Mouse (Mus musculus): ENCODE measurements around the gene Alg9. TPM values are rescaled to one million over a fixed set of nuclear protein-coding genes. Genes with fewer than 3 reads are reported as not detected.

Alg9 gene
- 10 to 100 TPM; 25.5 to 26.3 TPM for total RNA-seq (2021)

GRCm38 (mm10) chr9:50774991-50775612 is at the start of gene Alg9, which contains the start of gene 1110032A03Rik:
Gene Alg9 (plus strand): TSS chr9:50775019.
Gene 1110032A03Rik (minus strand): TSS chr9:50775520.
- DNase-seq (ENCODE audit: low spot score in 2 of 2) = peak; percentile 86 to 91
- intact Hi-C loops (cut with DNase I) = no loop called here

- DNase-seq (ENCODE audit: low spot score in 2 of 2) = no peak
- intact Hi-C loops (cut with DNase I) = loop anchor here (5.0 kb wide), 1 partner anchor 41 kb away; the partner anchor contains the start of gene Fdxacb1
Measured at GRCm38 (mm10) chr9:50725921-50726590, 48.8 kb upstream of the Alg9 start.

GRCm38 (mm10) chr9:50727171-50727924 is 47.5 kb upstream of the Alg9 start:
- intact Hi-C loops (cut with DNase I) = loop anchor here (5.0 kb wide), 1 partner anchor 40 kb away; the partner anchor contains the start of gene Fdxacb1

GRCm38 (mm10) chr9:50727925-50728651 is 46.7 kb upstream of the Alg9 start:
- peak; percentile 90 to 92 for DNase-seq (ENCODE audit: low spot score in 2 of 2)
- intact Hi-C loops (cut with DNase I) = loop anchor here (5.0 kb wide), 1 partner anchor 39 kb away; the partner anchor contains the start of gene Fdxacb1

More at GRCm38 (mm10) chr9:50727171-50727924, 47.5 kb upstream of the Alg9 start:
- peak; percentile 73 to 89 for DNase-seq (ENCODE audit: low spot score in 2 of 2)

- intact Hi-C loops (cut with DNase I) = loop anchor here (5.0 kb wide), 1 partner anchor 38 kb away; the partner anchor contains the start of gene Fdxacb1
- no peak for DNase-seq (ENCODE audit: low spot score in 2 of 2)
Measured at GRCm38 (mm10) chr9:50729600-50729999, 45.2 kb upstream of the Alg9 start.

- no peak for DNase-seq (ENCODE audit: low spot score in 2 of 2)
- intact Hi-C loops (cut with DNase I) = no loop called here
Measured at GRCm38 (mm10) chr9:50732560-50732959, 42.3 kb upstream of the Alg9 start.

GRCm38 (mm10) chr9:50734989-50735388 is 39.8 kb upstream of the Alg9 start:
- peak; percentile 51 to 57 for DNase-seq (ENCODE audit: low spot score in 2 of 2)
- intact Hi-C loops (cut with DNase I) = loop anchor here (2.0 kb wide), 2 partner anchors 26 to 76 kb away; partner anchors contain the start of gene Dlat

GRCm38 (mm10) chr9:50738914-50739870 is 35.6 kb upstream of the Alg9 start, which contains the start of gene Dixdc1:
Gene Dixdc1 (minus strand): TSS chr9:50739517.
- intact Hi-C loops (cut with DNase I) = loop anchor here (1.0 kb wide), 1 partner anchor 29 kb away; the partner anchor contains the start of gene Fdxacb1
- peak; percentile 87 to 90 for DNase-seq (ENCODE audit: low spot score in 2 of 2)

GRCm38 (mm10) chr9:50740867-50741784 is 33.7 kb upstream of the Alg9 start:
- peak in 1 of 2 experiments; percentile 80 for DNase-seq (ENCODE audit: low spot score in 2 of 2)

GRCm38 (mm10) chr9:50742261-50742660 is 32.6 kb upstream of the Alg9 start:
- DNase-seq (ENCODE audit: low spot score in 2 of 2) = peak in 1 of 2 experiments; percentile 51
- intact Hi-C loops (cut with DNase I) = no loop called here

More at GRCm38 (mm10) chr9:50740867-50741784, 33.7 kb upstream of the Alg9 start:
- intact Hi-C loops (cut with DNase I) = no loop called here

- intact Hi-C loops (cut with DNase I) = no loop called here
- DNase-seq (ENCODE audit: low spot score in 2 of 2) = no peak
Measured at GRCm38 (mm10) chr9:50742744-50743143, 32.1 kb upstream of the Alg9 start.

GRCm38 (mm10) chr9:50745806-50746205 is 29.0 kb upstream of the Alg9 start:
- DNase-seq (ENCODE audit: low spot score in 2 of 2) = no peak
- intact Hi-C loops (cut with DNase I) = no loop called here

GRCm38 (mm10) chr9:50746214-50746677 is 28.6 kb upstream of the Alg9 start, which contains the start of gene 2310030G06Rik:
Gene 2310030G06Rik (minus strand): TSS chr9:50746536.
- intact Hi-C loops (cut with DNase I) = no loop called here
- DNase-seq (ENCODE audit: low spot score in 2 of 2) = no peak

GRCm38 (mm10) chr9:50750706-50751105 is 24.1 kb upstream of the Alg9 start:
- intact Hi-C loops (cut with DNase I) = no loop called here
- no peak for DNase-seq (ENCODE audit: low spot score in 2 of 2)

GRCm38 (mm10) chr9:50751323-50751722 is 23.5 kb upstream of the Alg9 start, which contains the start of gene Cryab:
Gene Cryab (plus strand): TSS chr9:50751325.
- intact Hi-C loops (cut with DNase I) = no loop called here
- no peak for DNase-seq (ENCODE audit: low spot score in 2 of 2)

GRCm38 (mm10) chr9:50752054-50752602 is 22.7 kb upstream of the Alg9 start, which contains the start of gene Hspb2:
Gene Hspb2 (minus strand): TSS chr9:50752354.
- peak in 1 of 2 experiments; percentile 37 for DNase-seq (ENCODE audit: low spot score in 2 of 2)
- intact Hi-C loops (cut with DNase I) = no loop called here

Measured in left cerebral cortex, postnatal 25 days (tissue).